Mouse (Mus musculus): ENCODE data around the gene Tmem26.
"Not testable (repeated sequence)": the region's sequence is repeated elsewhere in the genome, so short reads cannot be mapped to it uniquely, and the experiment has no call there.

Tmem26 gene

DNA sequence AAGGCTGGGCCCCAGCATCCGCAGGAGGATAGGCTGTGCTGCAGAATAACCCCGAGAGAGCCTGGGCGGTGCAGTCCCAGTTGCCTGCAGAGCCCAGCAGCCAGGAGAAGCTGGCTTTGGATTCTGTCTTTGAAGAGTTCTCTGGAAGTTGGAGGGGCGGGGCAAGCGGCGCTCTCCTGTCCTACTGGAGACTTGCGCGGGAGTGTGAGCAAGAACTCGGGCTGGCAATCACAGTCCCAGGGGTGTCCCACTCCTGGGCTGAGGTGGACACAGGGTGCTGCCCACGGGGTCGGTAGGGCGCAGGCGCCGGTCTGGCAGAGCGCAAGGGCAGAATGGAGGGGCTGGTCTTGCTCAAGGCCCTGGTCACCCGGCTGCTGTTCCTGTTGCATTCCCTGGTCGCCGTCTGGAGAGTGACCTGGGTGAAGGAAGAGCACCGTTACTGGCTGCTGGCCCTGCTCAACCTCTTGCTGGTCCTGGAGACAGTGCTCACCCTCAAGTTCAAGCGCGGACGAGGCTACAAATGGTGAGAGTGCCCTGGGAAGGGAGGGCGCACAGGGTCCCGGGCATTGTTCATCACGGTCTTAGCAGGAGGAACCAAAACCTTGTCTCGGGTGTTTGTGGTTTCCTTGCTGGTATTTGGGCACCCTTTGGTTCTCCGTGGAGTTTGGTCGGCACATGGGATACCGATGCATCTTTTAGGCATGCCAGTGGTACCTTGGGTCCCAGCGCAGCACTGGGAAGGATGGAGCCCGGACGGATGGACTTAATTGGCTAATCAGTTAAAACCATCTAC, at the start of gene Tmem26:
Gene Tmem26, plus strand, starts transcription at position 79 of the 793 bp plus-strand sequence.
- no peak for DNase-seq

DNA sequence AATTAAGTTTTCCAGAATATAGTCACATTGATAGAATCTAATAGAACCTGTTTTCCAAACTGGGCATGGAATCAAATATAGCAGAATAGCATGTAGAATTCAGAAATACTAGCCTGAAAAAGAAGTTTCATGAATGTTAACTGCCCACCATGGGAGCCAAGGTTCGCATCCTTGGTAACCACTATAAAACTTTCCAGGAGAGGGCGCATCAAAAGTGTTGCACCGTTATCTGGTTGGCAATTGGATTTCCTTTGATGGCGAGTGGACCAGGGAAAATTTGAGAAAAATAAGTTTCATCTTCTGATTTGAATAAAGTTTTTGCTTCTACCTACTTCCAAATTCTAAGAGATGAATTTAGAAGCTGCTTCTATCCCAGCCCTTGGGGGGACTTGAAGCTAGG, 44.8 kb upstream of the Tmem26 start:
- no peak for DNase-seq

DNA sequence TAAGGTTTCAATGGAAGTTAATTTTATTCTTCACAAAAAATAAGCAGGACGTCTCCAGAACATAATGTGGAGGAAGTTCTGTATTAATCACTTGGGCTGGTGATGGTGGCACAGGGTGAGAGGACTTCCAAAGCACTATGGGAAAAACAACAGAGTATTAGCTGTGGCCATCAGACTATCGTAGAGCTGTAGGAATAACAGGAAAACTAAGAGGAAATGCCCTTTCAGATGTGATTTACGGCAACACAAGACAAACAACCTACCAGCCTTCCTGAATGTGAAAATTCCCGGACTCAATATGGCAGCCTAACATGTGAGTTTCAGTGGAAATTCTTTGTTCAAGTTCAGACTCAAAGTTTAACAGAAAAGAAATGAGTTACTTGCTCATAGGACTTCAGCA, 42.2 kb upstream of the Tmem26 start:
- DNase-seq, result no peak

DNA sequence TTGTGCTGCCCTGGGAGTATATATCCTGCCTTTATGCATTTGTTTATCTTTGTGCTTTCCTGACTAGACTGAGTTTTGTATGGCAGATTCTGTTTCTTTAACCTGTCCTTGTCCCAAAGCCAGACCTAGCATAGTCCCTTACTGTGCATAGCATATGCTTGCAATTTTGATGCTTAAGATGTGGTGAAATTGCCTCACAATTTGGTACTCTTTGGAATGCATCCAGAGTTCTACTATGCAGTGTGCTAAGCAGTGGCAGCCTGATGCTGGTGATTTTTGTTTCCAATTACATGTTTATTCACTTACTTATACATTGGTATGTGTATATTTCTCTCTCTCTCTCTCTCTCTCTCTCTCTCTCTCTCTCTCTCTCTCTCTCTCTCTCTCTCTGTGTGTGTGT, 37.9 kb upstream of the Tmem26 start:
- no peak for DNase-seq

DNA sequence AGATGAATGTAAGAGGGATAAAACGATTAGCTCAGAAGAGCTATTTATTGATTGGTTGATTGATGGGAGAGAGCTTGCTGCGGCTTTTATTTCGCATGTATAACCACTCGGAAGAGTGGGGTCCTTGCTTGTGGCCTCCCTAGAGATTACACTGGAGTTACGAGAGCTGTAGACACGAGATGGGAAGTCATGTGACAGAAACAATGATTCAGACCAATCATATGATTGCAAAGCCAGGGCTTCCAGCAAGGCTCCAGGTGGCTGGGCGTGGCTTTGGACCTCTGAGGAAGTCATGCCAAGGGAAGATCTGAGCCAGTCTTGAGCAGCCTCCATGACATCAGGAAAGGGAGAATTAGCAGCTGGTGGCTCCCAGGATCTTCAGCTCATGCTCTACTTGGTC, 32.3 kb upstream of the Tmem26 start:
- no peak for DNase-seq

DNA sequence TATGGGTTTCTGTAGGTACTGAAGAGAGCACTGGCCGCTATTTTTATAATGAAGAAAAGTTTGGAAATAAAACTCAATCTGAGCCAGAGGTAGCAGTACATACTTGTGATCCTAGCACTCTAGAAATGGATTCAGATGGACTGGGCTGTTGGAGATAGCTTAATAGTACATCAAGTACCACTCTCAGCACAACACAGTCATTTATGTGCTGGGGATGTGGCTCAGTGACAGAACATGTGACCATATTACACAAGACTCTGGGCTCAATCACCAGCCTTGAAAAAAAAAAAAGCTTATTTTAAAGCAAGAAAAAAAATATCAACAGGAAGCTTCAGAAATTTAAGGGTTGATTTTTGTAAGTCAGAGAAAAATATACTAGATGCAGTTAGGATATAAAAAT, 31.0 kb upstream of the Tmem26 start:
- no peak for DNase-seq

DNA sequence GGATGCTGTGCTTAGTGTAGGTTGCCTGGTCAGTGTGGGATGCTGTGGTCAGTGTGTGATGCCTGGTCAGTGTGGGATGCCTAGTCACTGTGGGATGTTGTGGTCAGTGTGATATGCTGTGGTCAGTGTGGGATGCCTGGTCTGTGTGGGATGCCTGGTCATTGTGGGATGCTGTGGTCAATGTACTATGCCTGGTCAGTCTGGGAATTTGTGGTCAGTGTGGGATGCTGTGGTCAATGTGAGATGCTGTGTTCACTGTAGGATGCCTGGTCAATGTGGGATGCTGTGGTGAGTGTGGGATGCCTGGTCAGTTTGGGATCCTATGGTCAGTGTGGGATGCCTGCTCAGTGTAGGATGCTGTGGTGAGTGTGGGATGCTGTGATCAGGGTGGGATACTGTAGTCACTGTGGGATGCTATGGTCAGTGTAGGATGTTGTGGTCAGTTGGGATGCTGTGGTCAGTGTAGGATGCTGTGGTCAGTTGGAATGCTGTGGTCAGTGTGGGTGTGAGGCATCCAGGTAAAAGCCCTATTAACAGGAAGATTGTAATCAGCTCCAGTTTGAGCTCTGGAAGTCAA, 27.6 kb upstream of the Tmem26 start:
- no peak for DNase-seq

DNA sequence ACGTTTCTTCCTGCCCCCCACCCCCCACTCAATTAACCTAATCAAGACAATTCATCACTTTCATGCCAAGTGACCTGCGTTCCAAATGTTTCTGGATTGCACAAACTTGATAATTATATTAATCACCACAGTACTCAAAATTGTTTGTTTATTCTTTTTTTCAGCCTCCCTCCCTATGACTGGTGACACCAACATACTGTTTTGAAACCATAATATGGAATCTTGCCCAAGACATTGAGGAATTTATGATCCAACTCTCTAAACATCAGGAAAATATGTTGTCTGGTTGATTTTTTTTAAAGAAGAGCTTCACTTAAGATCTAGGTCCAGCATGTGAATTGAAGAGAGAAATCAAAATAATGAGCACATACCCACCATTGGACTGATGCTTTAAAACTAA, 19.2 kb upstream of the Tmem26 start:
- DNase-seq, result no peak

DNA sequence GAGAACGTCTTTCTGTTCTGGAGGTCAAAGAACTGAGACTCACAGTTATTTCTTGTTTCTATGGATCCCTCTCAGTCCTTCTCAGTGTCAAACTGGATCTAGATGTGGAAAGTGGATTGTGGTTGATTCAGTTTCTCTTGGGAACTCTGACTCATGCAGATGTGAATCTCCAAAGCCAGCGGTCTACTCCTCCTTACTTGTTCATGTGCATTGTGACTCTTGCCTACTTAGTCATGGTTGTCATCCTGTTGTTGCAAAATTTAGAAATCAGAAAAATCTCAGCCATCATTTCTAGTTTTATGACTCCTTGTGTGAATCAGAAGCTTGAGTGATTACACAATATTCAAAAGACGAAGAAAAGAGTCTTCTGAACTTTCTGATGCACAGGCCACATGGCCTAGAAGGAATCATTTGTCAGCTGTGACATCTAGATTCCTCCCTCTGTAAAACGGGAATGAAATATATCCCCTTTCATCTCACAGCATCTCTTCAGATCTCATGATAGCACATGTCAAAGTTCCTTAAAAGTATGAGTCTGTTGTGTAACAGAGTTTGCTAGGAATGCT, 17.9 kb upstream of the Tmem26 start:
- no peak for DNase-seq

DNA sequence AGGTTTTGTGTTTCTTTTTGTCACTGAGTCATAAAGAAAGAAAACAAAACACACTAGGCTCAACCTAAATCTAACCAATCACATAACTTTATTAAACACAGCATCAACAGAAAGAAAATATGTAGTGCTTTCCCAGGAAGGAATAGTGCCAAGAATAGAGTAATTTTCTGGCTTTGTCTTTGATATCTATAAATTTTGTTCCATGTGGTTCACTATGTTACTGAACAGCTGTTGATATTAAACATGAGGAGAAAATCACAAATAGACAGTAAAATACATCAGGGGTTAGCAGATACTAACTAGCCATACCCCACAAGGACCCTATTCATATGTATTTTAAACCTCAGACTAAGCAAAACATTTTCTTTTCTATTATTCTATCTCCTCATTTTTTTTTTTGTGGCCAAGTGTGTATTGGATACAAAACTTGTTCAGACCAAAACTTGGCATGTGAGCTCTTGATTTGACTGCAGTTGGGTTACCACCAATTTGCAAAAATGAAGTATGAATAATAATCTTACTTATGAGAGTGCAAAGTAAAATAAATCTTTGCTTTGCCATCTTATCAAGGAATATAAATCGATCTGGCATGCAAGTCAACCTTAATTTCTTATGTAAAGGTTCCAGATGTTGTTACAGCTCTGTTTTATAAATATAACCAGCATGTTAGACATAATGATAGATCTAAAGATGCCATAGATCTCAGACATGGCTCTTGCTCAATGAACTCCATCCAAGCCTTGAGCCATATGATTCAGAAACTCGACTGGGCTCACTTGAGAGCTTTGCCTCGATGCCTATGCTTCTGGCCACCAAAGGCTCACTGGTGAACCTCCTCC, 16.2 kb upstream of the Tmem26 start:
- no peak for DNase-seq

DNA sequence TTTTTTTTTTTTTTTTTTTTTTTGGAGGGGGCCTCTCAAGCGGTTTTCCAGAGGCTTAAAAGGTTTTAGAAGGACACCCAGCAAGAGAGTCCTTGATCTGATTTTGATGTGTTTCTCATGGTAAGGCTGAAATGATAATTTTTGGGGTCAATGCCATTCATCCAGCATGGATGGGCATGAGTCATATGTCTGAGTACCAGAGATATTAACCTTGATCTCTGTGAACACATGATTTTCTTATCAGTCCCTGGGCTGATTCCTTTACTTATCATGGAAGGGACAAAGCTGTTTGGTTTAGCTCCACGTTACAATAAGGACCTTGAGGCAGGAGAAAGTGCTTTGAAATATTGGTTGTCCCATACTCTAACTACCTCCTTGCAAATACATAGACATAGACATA, 10.5 kb upstream of the Tmem26 start:
- no peak for DNase-seq

DNA sequence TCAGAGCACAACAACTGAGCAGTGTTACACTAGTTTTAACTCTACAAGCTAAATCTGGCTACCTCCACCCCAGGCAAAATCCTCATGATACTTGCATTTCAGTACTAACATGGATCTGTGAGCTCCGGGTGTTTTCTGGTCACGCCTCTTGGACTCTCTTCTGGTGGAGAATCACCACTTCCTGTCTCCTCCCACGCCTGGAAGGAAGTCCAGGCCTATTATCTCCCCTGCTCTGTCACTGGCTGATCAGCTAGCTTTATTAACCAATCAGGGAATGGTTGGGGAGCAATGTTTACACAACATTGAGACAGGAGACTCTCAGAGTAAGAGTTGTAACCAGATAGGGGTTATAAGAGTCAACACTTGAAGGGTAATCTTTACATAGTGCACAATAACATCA, 9.1 kb upstream of the Tmem26 start:
- DNase-seq, result no peak

DNA sequence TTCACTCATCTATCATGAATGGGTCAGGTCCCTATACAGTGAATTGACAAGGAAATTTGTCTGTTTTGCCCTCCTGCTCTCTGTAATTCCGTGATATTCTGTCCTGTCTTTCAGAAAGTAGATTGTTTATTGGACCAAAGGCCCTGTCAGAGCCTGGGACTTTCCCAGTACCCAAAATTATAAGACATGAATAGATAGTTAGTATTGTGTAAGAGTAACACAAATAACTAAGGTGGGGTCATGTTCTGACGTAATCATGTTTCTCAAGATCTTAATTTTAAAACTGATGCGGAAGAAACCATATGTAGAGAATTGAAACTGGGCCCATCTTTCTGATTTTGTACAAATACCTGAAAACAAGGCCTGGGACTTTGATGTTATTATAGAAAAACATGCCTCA, 8.1 kb upstream of the Tmem26 start:
- no peak for DNase-seq

DNA sequence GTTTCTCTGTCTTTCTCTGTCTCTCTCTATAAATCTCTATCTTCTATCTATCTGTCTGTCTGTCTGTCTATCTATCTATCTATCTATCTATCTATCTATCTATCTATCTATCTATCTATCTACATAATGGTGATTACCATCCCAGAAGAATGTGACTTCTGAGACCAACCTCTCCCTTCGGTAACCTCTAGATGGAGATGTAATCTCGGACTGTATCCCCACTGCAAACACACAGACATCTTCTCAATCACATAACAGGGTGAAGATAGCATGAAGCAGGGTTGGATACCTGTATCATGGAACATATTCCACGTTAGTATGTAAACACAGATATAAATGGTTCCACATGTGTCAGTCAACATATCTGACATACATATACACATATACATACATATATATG, 5.1 kb upstream of the Tmem26 start:
- no peak for DNase-seq

DNA sequence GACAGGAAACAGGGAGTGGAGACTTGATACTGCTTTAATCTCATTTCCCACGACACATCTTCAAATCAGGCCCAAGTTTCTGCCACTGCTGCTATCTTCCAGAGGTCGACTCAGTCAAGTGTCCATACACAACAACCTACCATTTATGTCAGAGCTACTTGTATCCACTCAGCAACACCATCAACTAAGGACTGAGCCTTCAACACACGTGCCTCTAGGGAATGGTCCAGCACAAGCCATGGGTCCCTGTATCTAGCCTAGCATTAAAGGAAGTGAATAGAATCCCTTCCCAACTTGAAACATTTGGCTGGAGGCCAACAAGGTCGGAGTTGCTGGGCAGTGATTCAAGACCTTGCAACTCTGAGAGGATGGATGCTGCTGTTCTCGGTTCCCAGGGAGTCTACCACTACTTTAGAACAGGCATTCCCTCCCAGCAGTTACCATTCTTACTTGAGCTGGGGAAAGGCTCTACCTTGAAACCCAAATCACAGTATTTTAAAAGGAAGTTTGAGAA, 2.5 kb upstream of the Tmem26 start:
- DNase-seq, result no peak

DNA sequence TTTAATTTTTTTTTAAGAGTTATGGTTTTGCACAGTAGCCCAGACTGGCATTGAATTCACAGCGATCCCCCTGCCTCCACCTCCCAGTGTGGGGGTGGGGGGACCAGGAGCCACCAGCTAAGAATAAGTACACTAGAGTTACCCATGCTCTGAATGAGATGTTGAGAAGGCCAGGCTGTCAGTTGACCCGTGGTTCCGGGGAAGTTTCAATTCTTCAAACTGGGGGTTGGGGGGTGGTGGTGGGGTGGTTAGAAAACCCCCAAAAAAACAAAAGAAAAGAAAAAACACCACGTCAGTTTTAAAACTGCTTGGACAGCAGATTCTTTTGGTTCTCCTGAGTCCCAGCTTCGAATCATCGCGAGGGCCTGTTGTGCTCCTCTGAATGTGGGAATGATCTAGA, 431 bp upstream of the Tmem26 start:
- DNase-seq, result no peak

DNA sequence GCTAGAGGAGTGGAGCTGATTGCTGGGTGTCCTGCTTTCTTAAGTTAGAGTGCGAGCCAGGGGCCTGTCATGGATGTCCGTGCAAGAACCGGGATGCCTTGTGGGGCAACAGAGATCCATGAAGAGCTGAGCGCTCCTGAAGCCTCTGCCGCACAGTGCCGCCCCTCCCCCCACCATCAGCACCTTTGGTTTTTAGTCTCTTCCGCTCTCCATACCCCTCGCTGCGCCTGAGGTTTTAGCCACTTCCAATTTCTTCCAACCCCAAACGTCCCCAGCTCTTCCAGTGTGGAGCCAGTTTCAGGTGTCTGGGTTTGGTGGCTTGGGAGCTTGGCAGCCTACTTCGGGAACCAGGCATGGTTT, 895 bp downstream of the Tmem26 start:
- peak in 1 of 2 experiments; percentile 33 for DNase-seq

DNA sequence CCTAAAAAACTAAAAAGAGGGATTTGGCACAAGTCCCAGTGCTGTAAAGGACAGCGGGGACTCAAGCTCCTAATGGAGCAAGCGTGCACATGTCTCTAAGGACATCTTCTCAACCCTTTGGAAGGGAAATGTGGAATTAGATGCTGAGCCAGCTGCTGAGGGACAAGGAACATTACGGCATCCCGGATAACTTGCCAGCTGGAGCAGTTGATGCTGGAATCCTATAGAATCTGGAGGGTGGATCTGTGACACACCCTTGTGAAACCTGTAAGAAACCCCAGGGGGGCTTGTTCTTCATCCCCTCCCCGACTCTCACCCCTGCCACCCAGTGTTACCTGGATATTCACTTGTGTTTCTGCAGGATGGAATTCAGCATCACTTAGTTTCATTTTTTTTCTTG, 4.0 kb downstream of the Tmem26 start:
- DNase-seq, result no peak

DNA sequence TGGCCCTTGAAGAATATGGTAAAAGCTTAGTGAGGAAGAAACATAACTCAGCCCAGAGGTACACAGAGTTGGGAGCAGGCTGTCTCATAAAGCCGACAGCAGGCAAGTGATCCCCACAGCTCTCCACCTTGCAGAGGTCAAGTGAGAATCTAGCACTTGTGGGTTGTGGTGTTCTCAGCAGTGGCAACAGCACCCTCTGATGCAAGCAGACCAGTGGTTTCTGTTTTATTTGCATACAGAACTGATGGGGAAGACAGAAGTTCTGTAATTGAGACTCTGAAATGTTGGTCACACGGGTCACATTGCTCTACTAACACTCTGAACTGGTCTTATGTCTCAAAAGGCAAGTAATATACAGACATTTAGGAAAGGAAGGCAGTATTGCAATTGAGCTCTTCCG, 12.2 kb downstream of the Tmem26 start:
- DNase-seq, result no peak

DNA sequence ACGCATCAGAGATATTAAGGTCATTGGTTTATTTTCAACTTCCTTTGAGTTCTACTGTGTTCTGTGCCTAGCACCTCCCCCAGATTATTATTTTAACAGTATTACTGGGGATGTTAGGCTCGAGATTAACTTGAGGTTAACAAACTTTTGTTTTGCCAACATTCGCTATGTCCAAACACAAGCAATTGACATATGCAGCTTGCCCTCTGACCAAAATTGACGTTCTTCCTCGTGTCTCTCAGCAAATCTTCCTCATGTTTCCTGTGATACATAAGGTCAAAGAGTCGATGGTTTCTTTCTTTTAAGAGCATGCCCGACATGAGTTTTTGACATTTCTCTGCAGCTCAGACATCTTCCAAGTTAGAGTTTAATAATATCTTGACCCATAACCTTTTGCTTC, 13.9 kb downstream of the Tmem26 start:
- no peak for DNase-seq

DNA sequence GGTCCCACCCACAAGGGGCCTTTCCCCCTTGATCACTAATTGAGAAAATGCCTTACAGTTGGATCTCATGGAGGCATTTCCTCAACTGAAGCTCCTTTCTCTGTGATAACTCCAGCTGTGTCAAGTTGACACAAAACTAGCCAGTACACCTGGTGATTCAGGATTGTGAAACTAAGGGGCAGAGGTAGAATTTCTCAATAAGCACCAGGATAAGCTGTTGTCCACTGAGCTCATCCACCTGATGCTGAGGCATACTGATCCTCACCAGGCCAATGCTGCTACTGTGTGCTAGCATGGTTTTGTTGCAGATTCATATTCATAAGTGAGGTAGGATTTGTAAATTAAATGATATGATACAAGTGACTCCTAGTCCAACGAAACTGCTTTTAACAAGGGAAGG, 15.5 kb downstream of the Tmem26 start:
- not testable (repeated sequence) for DNase-seq

DNA sequence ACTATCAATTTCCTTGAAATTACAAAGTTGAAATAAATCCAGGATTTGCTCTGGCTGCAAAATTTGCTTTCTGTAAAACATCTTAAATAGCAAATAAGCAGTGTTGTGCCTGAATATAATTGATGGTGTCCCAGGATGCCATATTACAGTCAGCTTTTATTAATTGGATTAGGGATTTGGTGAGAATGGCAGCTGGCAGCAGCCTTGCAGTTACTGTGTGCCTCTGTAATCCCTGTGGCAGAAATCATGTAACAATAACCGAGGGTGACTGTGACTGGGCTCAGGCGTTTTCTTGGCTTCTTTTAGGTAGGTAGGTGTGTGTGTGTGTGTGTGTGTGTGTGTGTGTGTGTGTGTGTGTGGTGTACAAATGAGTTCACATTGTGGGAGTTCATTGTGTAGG, 16.8 kb downstream of the Tmem26 start:
- no peak for DNase-seq

DNA sequence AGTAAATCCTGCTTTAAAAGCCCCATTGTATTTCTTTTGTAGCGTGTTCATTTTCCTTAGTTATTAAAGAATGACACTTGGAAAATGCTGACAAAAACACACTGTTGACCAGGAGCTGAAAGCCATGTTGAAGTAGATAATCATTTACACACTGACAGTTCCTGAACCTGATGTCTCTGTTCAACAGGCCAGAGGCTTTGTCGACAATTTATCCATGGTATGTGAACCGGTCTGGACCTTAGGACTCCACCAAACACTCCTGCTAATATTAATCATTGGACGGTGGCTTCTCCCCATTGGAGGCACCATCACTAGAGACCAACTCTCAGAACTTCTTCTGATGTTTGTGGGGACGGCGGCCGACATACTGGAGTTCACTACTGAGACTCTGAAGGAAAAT, 27.5 kb downstream of the Tmem26 start:
- DNase-seq, result no peak

DNA sequence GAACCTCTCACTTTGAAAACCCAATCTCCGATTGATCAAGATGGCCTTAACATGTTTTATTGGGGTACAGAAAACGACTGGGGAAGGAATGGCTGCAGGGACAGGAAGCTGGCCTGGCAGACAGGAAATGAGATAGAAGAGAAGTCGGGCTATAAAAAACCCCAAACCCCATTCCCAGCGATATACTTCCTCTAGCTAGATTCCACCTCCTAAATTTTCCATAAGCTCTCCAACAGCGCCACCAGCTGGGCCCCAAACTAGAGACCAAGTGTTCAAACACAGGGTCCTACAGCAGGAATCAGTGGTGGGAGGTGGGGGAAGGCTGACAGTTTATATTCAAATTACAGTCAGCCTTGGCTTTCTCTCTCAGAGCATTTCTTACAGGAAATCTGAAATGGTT, 35.8 kb downstream of the Tmem26 start:
- no peak for DNase-seq
